Mouse (Mus musculus): Measurements from ENCODE around the gene Samd1. TPM values are rescaled to one million over a fixed set of nuclear protein-coding genes. Genes with fewer than 3 reads are reported as not detected.

The Samd1 gene
- total RNA-seq, 2 experiments from 2014 or later = 22.0 to 26.7 TPM

- DNase-seq = peak in 1 of 2 experiments; percentile 38
Observed at GRCm38 (mm10) chr8:84011705-84012498, 14.4 kb downstream of the Samd1 start, which contains the start of gene 2210011C24Rik. TSS of gene 2210011C24Rik (minus strand) at chr8:84012171.

GRCm38 (mm10) chr8:84012499-84013165 is 15.2 kb downstream of the Samd1 start:
- DNase-seq = peak; percentile 32 to 37

GRCm38 (mm10) chr8:84015833-84016232 is 18.4 kb downstream of the Samd1 start:
- DNase-seq = no peak

GRCm38 (mm10) chr8:84019738-84020137 is 22.3 kb downstream of the Samd1 start:
- DNase-seq = no peak

GRCm38 (mm10) chr8:84021096-84021495 is 23.6 kb downstream of the Samd1 start, which contains the start of gene Palm3:
TSS of gene Palm3 (plus strand) at chr8:84021471.
- DNase-seq = no peak

- no peak for DNase-seq
Observed at GRCm38 (mm10) chr8:84021569-84021968, 24.1 kb downstream of the Samd1 start.

- DNase-seq = peak; percentile 85 to 89
Observed at GRCm38 (mm10) chr8:84023085-84023484, 25.6 kb downstream of the Samd1 start.

GRCm38 (mm10) chr8:84023631-84024030 is 26.2 kb downstream of the Samd1 start:
- no peak for DNase-seq

- peak in 1 of 2 experiments; percentile 63 for DNase-seq
Observed at GRCm38 (mm10) chr8:84024171-84024570, 26.7 kb downstream of the Samd1 start.

- DNase-seq = peak in 1 of 2 experiments; percentile 35
Observed at GRCm38 (mm10) chr8:84025863-84026262, 28.4 kb downstream of the Samd1 start.

- no peak for DNase-seq
Observed at GRCm38 (mm10) chr8:84027449-84027848, 30.0 kb downstream of the Samd1 start.

- no peak for DNase-seq
Observed at GRCm38 (mm10) chr8:84029272-84029671, 31.8 kb downstream of the Samd1 start.

- DNase-seq = no peak
Observed at GRCm38 (mm10) chr8:84032777-84033176, 35.3 kb downstream of the Samd1 start.

GRCm38 (mm10) chr8:84038015-84038414 is 40.5 kb downstream of the Samd1 start:
- peak; percentile 77 to 79 for DNase-seq

GRCm38 (mm10) chr8:84039050-84039449 is 41.6 kb downstream of the Samd1 start:
- DNase-seq = peak; percentile 74 to 89

GRCm38 (mm10) chr8:84042066-84042947 is 44.8 kb downstream of the Samd1 start, which contains the start of gene Il27ra:
TSS of gene Il27ra (minus strand) at chr8:84042589.
- DNase-seq = peak; percentile 81 to 87

- peak; percentile 57 to 70 for DNase-seq
Observed at GRCm38 (mm10) chr8:84042948-84043342, 45.5 kb downstream of the Samd1 start.

- DNase-seq = no peak
Observed at GRCm38 (mm10) chr8:84044103-84044502, 46.6 kb downstream of the Samd1 start.

GRCm38 (mm10) chr8:84044900-84045299 is 47.4 kb downstream of the Samd1 start, which contains the start of gene Rln3:
TSS of gene Rln3 (minus strand) at chr8:84045000.
- DNase-seq = no peak

- no peak for DNase-seq
Observed at GRCm38 (mm10) chr8:84046505-84046904, 49.0 kb downstream of the Samd1 start.

GRCm38 (mm10) chr8:84048171-84048570 is 50.7 kb downstream of the Samd1 start:
- peak; percentile 12 to 56 for DNase-seq
